Mouse (Mus musculus) frontal cortex, postnatal 14 days (tissue): ENCODE measurements around the gene Rbms1.
A peak's percentile ranks its signal among the peaks of the same experiment; 100 is the strongest.

Experiments
- DNase-seq, 2 experiments: peaks; one replicate each; pipeline ENCODE4 v3.0.0; 2022; ENCODE audit warnings: low spot score in 2 of 2

Gene Rbms1

GRCm38 (mm10) chr2:60918401-60918800 is 44.6 kb downstream of the Rbms1 start:
- no peak for DNase-seq

- no peak for DNase-seq
These were observed 48.3 kb downstream of the Rbms1 start for GRCm38 (mm10) chr2:60914524-60915280.

- no peak for DNase-seq
These were observed 49.7 kb downstream of the Rbms1 start for GRCm38 (mm10) chr2:60913281-60913680.

- DNase-seq, result no peak
These were observed 51.3 kb downstream of the Rbms1 start for GRCm38 (mm10) chr2:60911716-60912115.

- DNase-seq, result peak in 1 of 2 experiments; percentile 26
These were observed 52.2 kb downstream of the Rbms1 start for GRCm38 (mm10) chr2:60910820-60911219.

GRCm38 (mm10) chr2:60908551-60908950 is 54.4 kb downstream of the Rbms1 start:
- DNase-seq, result no peak

GRCm38 (mm10) chr2:60908116-60908515 is 54.9 kb downstream of the Rbms1 start:
- no peak for DNase-seq

- DNase-seq, result no peak
These were observed 57.7 kb downstream of the Rbms1 start for GRCm38 (mm10) chr2:60905283-60905682.

- DNase-seq, result no peak
These were observed 58.9 kb downstream of the Rbms1 start for GRCm38 (mm10) chr2:60904141-60904540.

GRCm38 (mm10) chr2:60903535-60903934 is 59.5 kb downstream of the Rbms1 start:
- DNase-seq, result no peak

- DNase-seq, result no peak
These were observed 60.4 kb downstream of the Rbms1 start for GRCm38 (mm10) chr2:60902446-60903137.

GRCm38 (mm10) chr2:60901511-60901951 is 61.5 kb downstream of the Rbms1 start:
- DNase-seq, result no peak

GRCm38 (mm10) chr2:60901013-60901412 is 62.0 kb downstream of the Rbms1 start:
- no peak for DNase-seq

GRCm38 (mm10) chr2:60893042-60893441 is 70.0 kb downstream of the Rbms1 start:
- DNase-seq, result no peak

GRCm38 (mm10) chr2:60883931-60884330 is 79.1 kb downstream of the Rbms1 start:
- no peak for DNase-seq

- DNase-seq, result no peak
These were observed 80.0 kb downstream of the Rbms1 start for GRCm38 (mm10) chr2:60883043-60883365.

- no peak for DNase-seq
These were observed 80.6 kb downstream of the Rbms1 start for GRCm38 (mm10) chr2:60882202-60883042.

- no peak for DNase-seq
These were observed 81.4 kb downstream of the Rbms1 start for GRCm38 (mm10) chr2:60881571-60882041.

- DNase-seq, result peak in 1 of 2 experiments; percentile 29
These were observed 82.0 kb downstream of the Rbms1 start for GRCm38 (mm10) chr2:60880789-60881570.

- no peak for DNase-seq
These were observed 82.8 kb downstream of the Rbms1 start for GRCm38 (mm10) chr2:60879966-60880788.
